Mouse (Mus musculus) cerebellum, adult 2 months (tissue): ENCODE results near the gene Dpf1.

ENCODE experiments used
- CTCF ChIP-seq: fragments of 200-500 bp; IDR thresholded peaks from 2 replicates; pipeline ENCODE4 v1.5.1; 2011; ENCODE audit warnings: low read depth, mild to moderate bottlenecking, control low read depth, low read length, moderate library complexity, borderline replicate concordance; ENCODE audit not compliant: insufficient read depth
- POLR2A ChIP-seq: fragments of 200-500 bp; IDR thresholded peaks from 2 replicates; pipeline ENCODE4 v1.6.1; 2011; ENCODE audit warnings: low read length, control low read depth, borderline replicate concordance; ENCODE audit not compliant: insufficient read depth

GRCm38 (mm10) chr7:29343746-29344145 lies 40.0 kb downstream of the Dpf1 start:
- TF ChIP-seq POLR2A = no peak
- no peak for TF ChIP-seq CTCF
